Mouse (Mus musculus): ENCODE results near the gene Gsk3b. TPM values are rescaled to one million over a fixed set of nuclear protein-coding genes. Genes with fewer than 3 reads are reported as not detected.

The Gsk3b gene
- polyA plus RNA-seq (2012; rRNA removed; ENCODE audit: low replicate concordance) = 13.4 and 14.0 TPM in 2 replicates

DNA sequence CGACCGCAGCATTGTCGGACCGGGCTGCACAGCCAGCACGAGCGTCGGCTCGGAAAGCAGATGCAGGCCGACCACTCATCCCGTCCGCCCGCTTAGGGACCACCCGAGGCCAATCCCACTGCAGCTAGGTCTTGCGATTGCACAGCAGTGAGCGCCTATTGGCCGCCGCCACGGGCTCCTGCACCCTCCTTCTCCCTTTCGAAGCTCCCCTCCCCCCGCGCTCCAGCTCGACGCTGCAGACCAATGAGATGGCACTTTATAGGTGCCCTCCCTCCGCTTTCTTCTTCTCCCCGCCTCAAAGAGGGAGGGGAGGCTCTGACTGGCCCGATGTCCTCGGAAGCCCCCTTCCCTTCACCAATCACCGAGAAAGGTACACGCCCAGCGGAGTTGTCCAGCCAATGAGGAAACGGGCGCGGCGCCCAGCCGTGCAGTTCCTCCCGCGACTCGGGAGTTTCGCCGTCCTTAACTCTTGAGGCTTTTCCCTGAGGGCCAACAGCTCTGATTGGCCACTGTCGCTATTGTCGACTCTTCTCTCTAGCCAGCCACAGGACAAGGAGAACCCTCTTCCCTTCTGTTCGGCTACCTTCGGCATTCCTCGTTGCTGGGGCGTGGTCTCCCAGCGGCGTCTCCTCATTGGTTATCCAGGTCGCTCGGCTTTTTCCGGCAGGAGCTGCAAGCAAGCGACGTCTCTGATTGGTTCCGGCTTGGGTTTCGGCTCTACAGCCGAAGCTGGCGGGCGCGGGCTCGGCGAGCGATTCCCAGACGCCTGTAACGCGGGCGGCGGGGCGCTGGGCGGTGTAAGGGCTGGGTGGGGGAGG, at the start of gene Gsk3b:
TSS of gene Gsk3b (plus strand) at position 373 of the 818 bp plus-strand sequence.

DNA sequence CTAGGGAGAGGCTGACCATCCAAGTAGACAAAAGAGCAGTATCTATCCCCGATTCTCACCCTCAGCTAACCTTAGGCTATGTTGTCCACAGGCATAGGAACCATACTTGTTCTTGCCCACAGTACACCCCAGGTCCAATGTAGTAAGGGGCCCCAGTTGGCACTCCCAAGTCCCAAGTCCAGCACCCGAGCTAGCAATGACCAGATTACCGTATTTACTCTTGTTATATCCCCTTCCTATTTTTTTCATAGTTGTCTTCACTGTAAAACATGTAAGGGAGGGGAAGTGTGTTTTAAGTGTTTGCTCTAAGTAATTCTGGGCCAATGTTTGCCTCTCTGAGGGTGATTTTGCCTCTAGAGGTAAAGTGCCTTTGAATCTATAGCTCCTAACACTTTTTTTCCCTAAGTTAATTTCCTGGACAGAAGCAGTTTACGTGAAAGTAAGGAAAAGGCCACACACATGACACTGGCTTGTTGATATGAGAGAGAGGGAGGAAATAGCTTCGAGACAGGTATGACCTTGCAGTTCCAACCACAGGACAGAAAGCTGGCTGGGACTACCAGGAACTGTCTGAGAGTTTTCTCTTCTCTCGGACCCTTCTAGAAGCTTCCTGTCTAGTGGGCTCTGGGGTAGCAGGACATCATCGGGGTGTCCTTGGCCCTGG, 206.0 kb downstream of the Gsk3b start, which contains the start of gene Nr1i2:
TSS of gene Nr1i2 (minus strand) at position 140 of the 664 bp plus-strand sequence.

Other genes with a start within 250 kb of the Gsk3b start
- gene Gm36028, start 227.9 kb upstream of the Gsk3b start, polyA plus RNA-seq (2012; rRNA removed; ENCODE audit: low replicate concordance) = 0.10 TPM in 1 of 2 replicates, not detected in the other
- gene Lrrc58, start 220.6 kb upstream of the Gsk3b start, polyA plus RNA-seq (2012; rRNA removed; ENCODE audit: low replicate concordance) = 25.8 and 28.1 TPM in 2 replicates
- 0.26 and 0.39 TPM in 2 replicates for gene Gpr156, start 172.5 kb upstream of the Gsk3b start, polyA plus RNA-seq (2012; rRNA removed; ENCODE audit: low replicate concordance)
- gene Nr1i2, start 205.8 kb downstream of the Gsk3b start, polyA plus RNA-seq (2012; rRNA removed; ENCODE audit: low replicate concordance) = 0.10 TPM in 1 of 2 replicates, not detected in the other